Mouse (Mus musculus): Measurements from ENCODE around the gene Hnrnpc.
A peak's percentile ranks its signal among the peaks of the same experiment; 100 is the strongest.

Hnrnpc gene

GRCm38 (mm10) chr14:52103856-52104676 lies at the start of gene Hnrnpc:
TSS of gene Hnrnpc (minus strand) at chr14:52104028.
- peak; percentile 100 for DNase-seq (ENCODE audit: low read depth, low spot score)

DNA sequence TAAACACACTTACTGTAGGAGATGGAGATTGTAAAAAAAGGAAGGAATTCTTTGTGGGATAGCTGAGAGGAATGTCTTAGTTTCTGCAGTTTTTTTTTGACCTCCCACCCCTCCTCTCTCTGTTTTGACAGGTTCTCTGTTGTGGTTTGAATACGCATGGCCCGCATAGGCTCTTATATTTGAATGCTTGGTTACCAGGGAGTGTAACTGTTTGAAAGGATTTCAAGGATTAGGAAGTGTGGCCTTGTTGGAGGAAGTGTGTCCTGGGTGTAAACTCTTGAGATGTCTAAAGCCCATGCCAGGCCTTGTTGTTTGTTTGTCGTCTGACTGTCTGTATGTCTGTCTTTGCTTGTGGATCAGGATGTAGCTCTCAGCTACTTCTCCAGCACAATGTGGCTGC lies 48.8 kb upstream of the Hnrnpc start:
- no peak for DNase-seq (ENCODE audit: low read depth, low spot score)

DNA sequence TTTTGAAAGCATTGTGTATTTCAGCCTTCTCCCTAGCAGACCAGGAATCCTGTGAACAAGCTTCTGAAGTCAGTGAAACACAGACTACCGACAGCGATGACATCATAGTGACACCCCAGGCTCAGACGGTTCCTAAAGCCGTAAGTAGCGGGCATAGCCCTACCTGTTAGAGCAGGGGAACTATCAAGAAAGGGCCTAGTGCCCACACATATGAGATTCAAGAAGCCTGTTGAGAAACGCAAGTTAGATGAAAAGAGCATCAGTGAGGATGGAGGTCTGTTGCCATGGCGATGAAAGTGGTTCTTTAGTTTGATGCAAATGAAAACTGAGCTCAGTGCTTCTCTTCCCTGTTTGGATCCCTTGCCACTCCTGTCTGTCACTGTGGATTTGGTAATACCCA lies 48.4 kb upstream of the Hnrnpc start:
- no peak for DNase-seq (ENCODE audit: low read depth, low spot score)

- DNase-seq (ENCODE audit: low read depth, low spot score) = peak; percentile 71
These were observed 46.1 kb upstream of the Hnrnpc start for GRCm38 (mm10) chr14:52149888-52150287.

DNA sequence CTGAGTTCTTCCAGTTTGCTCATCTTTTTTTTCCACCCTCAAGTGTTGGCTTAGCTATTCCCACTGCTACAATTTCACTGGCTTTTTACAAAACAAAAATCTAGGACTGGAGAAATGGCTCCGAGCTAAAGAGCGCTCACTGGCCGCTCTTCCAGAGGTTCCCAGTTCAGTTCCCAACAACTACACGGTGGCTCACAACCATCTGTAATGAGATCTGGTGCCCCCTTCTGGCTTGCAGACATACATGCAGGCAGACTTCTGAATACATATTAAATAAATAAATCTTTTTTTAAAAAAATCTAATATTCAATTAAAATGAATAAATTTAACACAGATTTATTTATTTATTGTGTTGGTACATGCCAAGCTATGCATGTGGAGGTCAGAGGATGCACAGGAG lies 42.7 kb upstream of the Hnrnpc start:
- DNase-seq (ENCODE audit: low read depth, low spot score) = peak; percentile 48

GRCm38 (mm10) chr14:52144165-52144564 lies 40.3 kb upstream of the Hnrnpc start:
- DNase-seq (ENCODE audit: low read depth, low spot score) = no peak

GRCm38 (mm10) chr14:52141445-52142127 lies 37.8 kb upstream of the Hnrnpc start:
- no peak for DNase-seq (ENCODE audit: low read depth, low spot score)

DNA sequence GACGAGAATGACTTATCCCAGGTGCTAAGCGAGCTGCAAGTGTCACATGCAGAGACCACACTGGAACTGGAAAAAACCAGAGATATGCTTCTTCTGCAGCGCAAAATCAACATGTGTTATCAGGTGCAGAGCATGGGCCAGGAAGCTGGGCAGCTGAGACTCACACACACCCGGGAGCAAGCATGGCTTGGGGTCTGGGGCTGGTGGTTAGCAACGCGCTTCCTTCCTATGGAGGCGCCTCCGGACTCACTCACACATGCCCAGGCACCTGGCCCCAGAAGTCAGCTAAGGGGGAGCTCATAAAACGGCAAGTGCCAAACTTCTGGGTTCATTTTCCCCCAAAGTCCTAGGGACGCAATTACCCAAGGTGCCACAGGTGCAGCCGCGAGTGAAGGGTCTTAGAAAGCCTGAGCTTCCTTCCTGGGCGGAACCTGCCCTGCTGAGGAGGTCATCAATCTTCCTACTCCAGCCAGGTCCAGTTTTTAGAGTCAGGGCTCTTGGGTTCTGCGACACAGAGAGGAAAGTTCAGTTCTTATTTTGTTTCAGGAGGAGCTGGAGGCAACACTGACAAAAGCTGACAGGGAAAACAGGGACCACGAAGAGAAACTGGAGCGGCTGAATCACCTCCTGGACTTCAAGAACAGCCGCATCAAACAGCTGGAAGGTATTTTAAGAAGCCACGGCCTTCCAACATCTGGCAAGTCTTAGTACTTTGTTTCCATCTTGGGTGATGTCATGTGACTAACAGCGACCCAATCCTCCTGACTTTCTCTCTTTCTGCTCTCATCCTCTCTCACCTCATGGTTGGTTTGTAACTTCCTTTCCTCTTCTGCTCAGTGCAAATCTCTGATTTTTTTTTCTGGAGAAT lies 37.0 kb upstream of the Hnrnpc start:
- peak; percentile 61 for DNase-seq (ENCODE audit: low read depth, low spot score)

GRCm38 (mm10) chr14:52133584-52133983 lies 29.8 kb upstream of the Hnrnpc start:
- peak; percentile 66 for DNase-seq (ENCODE audit: low read depth, low spot score)

DNA sequence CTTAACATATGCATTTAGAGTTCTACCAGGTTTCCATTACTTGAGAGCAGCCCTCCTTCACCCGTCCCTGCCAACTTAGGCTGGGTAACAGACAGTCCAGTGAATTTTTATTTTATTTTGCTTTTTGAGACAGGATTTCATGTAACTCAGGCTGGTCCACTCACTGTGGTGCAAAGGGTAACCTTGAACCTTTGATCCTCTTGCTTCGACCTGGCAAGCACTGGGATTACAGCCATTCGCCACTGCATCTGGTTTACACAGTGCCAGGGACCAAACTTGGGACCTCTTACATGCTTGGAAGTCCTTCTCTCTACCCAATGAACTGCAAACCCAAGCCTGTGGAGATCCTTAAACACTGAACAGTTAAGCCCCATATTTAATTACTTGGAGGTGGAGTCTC lies 20.8 kb upstream of the Hnrnpc start:
- DNase-seq (ENCODE audit: low read depth, low spot score) = no peak

DNA sequence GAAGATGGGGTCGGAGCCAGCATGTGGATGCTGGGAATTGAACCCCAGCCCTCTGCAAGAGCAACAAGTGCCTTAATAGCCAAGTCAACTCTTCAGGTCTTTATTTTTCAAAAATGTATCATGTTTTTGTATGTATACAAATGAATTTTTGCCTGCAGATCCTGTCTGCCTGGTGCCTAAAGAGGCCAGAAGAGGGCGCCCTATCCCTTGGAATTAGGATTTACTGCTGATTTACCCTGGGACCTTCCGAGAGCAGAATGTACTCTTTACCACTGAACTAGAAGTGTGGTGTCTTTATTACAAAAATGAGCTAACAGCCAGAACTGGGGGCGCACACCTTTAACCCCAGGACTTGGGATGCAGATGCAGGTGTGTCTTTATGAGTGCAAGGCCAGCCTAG lies 20.1 kb upstream of the Hnrnpc start:
- peak; percentile 76 for DNase-seq (ENCODE audit: low read depth, low spot score)

DNA sequence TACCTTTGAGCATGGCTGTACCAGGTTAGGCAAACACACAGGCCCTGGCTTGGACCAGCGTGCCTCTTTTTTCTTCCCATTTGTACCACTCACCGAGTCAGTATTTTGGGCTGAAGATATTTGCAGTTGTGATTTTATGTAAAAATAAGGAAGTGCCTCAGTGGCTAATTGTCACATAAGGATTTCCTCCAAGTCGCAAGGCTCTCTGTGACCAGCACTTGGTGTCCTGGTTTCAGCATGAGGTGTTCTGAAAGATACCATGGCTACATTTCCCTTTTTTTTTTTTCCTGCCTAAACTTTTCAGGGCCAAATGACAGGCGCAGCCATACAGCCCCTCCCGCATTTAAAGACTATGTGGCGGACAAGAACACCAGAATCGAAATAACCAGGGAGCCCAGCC lies 16.3 kb upstream of the Hnrnpc start:
- no peak for DNase-seq (ENCODE audit: low read depth, low spot score)

DNA sequence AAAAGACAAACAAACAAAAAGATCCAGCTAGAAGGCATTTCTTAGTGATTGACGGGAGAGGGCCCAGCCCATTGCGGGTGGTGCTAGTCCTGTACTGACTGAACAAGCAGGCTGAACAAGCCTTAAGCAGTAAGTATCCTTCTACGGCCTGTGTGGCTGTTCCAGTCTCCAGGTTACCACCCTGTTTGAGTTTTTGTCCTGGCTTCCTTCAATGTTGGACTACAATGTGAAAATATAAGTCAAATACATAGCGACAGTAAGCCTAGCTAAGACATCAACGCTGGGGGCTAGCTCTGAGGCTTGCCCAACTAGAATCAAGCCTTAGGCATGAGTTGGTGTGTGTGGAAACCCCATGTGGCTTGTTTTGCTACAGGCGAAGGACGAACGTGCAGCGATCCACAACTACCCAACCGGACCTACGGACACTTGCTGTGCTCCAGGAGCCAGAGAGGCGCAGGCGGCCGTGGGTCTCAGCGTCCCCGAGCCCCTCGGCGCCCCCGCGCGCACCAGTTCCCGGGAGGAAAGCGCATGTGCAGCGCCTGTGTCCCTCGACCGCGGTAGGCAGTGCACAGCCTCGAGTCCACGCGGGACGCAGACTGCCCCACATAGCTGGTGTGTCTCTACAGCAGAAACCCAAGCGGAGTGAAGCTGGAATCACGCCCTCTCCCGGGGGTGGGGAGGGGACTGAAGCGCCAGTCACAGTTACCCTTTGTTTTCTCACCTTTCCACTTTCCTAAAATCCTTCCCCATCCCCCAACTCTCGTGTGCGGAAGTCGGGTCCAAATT lies 15.2 kb upstream of the Hnrnpc start:
- no peak for DNase-seq (ENCODE audit: low read depth, low spot score)

GRCm38 (mm10) chr14:52118456-52118822 lies 14.6 kb upstream of the Hnrnpc start:
- DNase-seq (ENCODE audit: low read depth, low spot score) = no peak

DNA sequence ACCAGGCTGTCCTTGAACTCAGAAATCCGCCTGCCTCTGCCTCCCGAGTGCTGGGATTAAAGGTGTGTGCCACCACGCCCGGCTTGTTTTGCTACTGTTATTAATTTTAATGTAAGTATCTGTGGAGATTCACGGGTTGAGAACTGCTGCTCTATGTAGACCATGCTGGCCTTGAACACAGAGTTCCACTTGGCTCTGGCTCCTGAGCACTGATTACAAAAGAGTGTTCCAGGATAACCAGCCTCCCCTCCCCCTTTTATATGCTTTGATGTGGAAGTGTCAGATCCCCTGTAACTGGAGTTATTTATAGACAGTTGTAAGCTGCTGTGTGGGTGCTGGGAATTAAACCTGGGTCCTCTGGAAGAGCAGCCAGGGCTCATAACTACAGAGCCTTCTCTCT lies 13.4 kb upstream of the Hnrnpc start:
- no peak for DNase-seq (ENCODE audit: low read depth, low spot score)

- no peak for DNase-seq (ENCODE audit: low read depth, low spot score)
These were observed 10.3 kb upstream of the Hnrnpc start for GRCm38 (mm10) chr14:52114101-52114500.

DNA sequence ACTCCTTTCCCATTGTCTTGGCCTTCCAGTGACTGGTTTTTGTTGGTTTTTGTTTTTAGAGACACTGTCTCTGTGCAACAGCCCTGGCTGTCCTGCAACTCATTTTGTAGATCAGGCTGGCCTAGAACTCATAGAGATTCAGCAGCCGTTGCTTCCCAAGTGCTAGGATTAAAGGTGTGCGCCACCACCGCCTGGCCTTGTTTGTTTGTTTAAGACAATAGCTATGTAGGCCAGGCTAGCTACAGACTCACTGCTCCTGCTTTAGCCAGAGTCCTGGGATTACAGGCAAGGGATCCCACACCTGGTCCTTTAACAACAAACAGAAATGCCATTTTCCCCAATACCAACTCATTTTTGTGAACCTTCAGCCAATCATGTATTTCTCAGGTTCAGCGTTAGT lies 6.5 kb upstream of the Hnrnpc start, which contains the start of gene Rpgrip1:
Gene Rpgrip1 (plus strand): TSS at position 359 of the 400 bp plus-strand sequence.
- DNase-seq (ENCODE audit: low read depth, low spot score) = no peak

- no peak for DNase-seq (ENCODE audit: low read depth, low spot score)
These were observed 4.2 kb upstream of the Hnrnpc start for GRCm38 (mm10) chr14:52108025-52108424.

- DNase-seq (ENCODE audit: low read depth, low spot score) = no peak
These were observed 2.9 kb upstream of the Hnrnpc start for GRCm38 (mm10) chr14:52106741-52107140.

DNA sequence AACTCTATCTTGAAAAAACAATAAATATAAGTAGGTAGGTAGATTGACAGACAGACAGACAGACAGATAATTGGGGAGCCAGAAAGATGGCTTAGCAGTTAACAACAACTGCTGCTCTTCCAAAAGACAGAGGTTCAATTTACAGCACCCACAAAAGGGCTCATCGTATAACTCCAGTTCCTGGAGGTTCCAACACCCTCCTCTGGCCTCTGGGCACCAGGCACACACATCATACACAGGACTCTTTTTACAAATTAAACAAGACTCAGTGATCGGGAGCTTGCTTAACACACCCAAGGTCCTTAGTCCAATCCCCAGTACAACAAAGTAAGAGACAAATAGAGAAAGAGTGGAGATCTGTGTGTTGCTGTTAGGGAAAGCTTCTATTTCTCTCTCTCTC lies 1.5 kb upstream of the Hnrnpc start:
- DNase-seq (ENCODE audit: low read depth, low spot score) = no peak

- DNase-seq (ENCODE audit: low read depth, low spot score) = peak; percentile 49
These were observed 953 bp upstream of the Hnrnpc start for GRCm38 (mm10) chr14:52104677-52105285.

All from A20 (cell line).